Mouse (Mus musculus) thymus, adult 2 months (tissue): ENCODE data around the gene Rbfox3. TPM values are rescaled to one million over a fixed set of nuclear protein-coding genes. Genes with fewer than 3 reads are reported as not detected.

Experiments
- DNase-seq: peaks from one replicate; pipeline ENCODE4 v3.0.0; 2021
- H3K27ac ChIP-seq: fragments of 200-500 bp; 2 replicates; pipeline ENCODE4 v1.5.1; 2012; ENCODE audit warnings: low read length, control low read depth; ENCODE audit not compliant: control insufficient read depth, insufficient read depth
- H3K27me3 ChIP-seq: fragments of 200-500 bp; 2 replicates; pipeline ENCODE4 v1.6.1; 2012; ENCODE audit warnings: mild to moderate bottlenecking, low read length, moderate library complexity, mixed read lengths; ENCODE audit not compliant: control insufficient read depth, insufficient read depth
- H3K36me3 ChIP-seq: fragments of 200-500 bp; 2 replicates; pipeline ENCODE4 v1.6.1; 2012; ENCODE audit warnings: mild to moderate bottlenecking, low read length, moderate library complexity; ENCODE audit not compliant: control insufficient read depth, insufficient read depth
- H3K4me1 ChIP-seq: fragments of 200-500 bp; replicated peaks from 2 replicates; pipeline ENCODE4 v1.6.1; 2012; ENCODE audit warnings: low read length; ENCODE audit not compliant: control insufficient read depth, insufficient read depth
- H3K4me3 ChIP-seq: fragments of 200-500 bp; 2 replicates; pipeline ENCODE4 v1.5.1; 2012; ENCODE audit warnings: mild to moderate bottlenecking, low read length, control low read depth, moderate library complexity; ENCODE audit not compliant: control insufficient read depth, insufficient read depth
- CTCF ChIP-seq: fragments of 200-500 bp; IDR thresholded peaks from 2 replicates; pipeline ENCODE4 v1.5.1; 2012; ENCODE audit warnings: mild to moderate bottlenecking, control low read depth, low read length, moderate library complexity, borderline replicate concordance; ENCODE audit not compliant: control insufficient read depth, poor library complexity, insufficient read depth; ENCODE audit errors: extremely low read depth
- POLR2A ChIP-seq: fragments of 200-500 bp; IDR thresholded peaks from 2 replicates; pipeline ENCODE4 v1.6.1; 2012; ENCODE audit warnings: mild to moderate bottlenecking, low read length, control low read depth, moderate library complexity; ENCODE audit not compliant: control insufficient read depth, poor library complexity, insufficient read depth; ENCODE audit errors: extremely low read depth
- WGBS: fragments of 180-500 bp; shearing (Covaris S2); methylation state at CpG from one replicate; pipeline ENCODE4 v1.1.7; 2018; 5-methylcytosine and 5-hydroxymethylcytosine counted together
- polyA plus RNA-seq: library from polyadenylated mRNA; depleted of rRNA; stranded (reverse); fragments of >200 nt; gene quantifications from 2 replicates; pipeline ENCODE4 v1.2.3, GENCODE M21; 2012

Rbfox3 gene
- polyA plus RNA-seq, 1 experiment: 0.50 TPM

- no peak overlapping the region for H3K27ac ChIP-seq
- WGBS: 95% methylated on average over 6 of the region's 6 CpGs
- peaks cover 36% of the 10 kb centered on the region for H3K4me1 ChIP-seq
- no peak overlapping the region for H3K4me3 ChIP-seq
- TF ChIP-seq POLR2A: no peak
- no peak for TF ChIP-seq CTCF
- DNase-seq: no peak
- H3K36me3 ChIP-seq: no peaks in the 10 kb centered on the region
- no peaks in the 10 kb centered on the region for H3K27me3 ChIP-seq
These were observed 404.3 kb downstream of the Rbfox3 start for GRCm38 (mm10) chr11:118507095-118507494.

GRCm38 (mm10) chr11:118504180-118504454 is 407.3 kb downstream of the Rbfox3 start:
- Histone ChIP-seq H3K36me3 (no peaks in the 10 kb centered on the region), H3K4me3 (no peak overlapping the region), H3K27ac (no peak overlapping the region), H3K4me1 (peaks cover 29% of the 10 kb centered on the region), H3K27me3 (no peaks in the 10 kb centered on the region)
- 75% methylated on average over 5 of the region's 5 CpGs for WGBS
- no peak for DNase-seq
- TF ChIP-seq CTCF (no peak), POLR2A (no peak)

GRCm38 (mm10) chr11:118503418-118504179 is 407.8 kb downstream of the Rbfox3 start:
- DNase-seq: no peak
- TF ChIP-seq CTCF (no peak), POLR2A (no peak)
- WGBS: 27% methylated on average over 34 of the region's 34 CpGs
- Histone ChIP-seq H3K27ac (no peak overlapping the region), H3K4me3 (no peak overlapping the region), H3K4me1 (peaks cover 27% of the 10 kb centered on the region), H3K27me3 (no peaks in the 10 kb centered on the region), H3K36me3 (no peaks in the 10 kb centered on the region)

DNA sequence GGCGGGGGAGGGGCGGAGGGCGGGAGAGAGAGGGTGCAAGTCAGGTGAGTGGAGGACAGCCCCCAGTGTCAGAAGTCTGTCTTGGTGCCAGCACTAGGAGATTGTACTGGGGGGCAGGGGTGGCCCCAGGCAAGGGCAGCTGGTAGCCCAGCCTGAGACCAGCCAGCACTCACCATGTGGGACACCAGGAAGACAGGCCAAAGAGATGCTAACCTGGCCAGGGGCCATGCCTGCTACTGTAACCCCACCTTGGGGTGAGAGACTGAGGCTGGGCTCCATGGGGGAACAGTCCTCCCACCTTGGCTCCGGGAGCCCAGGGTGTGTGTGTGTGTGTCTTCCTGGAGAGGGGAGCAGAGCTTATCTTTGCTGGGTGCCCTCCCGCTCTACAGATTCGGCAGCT is 408.4 kb downstream of the Rbfox3 start:
- WGBS: 60% methylated on average over 6 of the region's 6 CpGs
- no peak for DNase-seq
- no peaks in the 10 kb centered on the region; the same call in 1 of the 2 replicates for H3K27me3 ChIP-seq
- H3K4me3 ChIP-seq: no peak overlapping the region
- H3K36me3 ChIP-seq: no peaks in the 10 kb centered on the region
- H3K27ac ChIP-seq: no peak overlapping the region
- TF ChIP-seq POLR2A (no peak), CTCF (no peak)
- H3K4me1 ChIP-seq: peaks cover 20% of the 10 kb centered on the region

DNA sequence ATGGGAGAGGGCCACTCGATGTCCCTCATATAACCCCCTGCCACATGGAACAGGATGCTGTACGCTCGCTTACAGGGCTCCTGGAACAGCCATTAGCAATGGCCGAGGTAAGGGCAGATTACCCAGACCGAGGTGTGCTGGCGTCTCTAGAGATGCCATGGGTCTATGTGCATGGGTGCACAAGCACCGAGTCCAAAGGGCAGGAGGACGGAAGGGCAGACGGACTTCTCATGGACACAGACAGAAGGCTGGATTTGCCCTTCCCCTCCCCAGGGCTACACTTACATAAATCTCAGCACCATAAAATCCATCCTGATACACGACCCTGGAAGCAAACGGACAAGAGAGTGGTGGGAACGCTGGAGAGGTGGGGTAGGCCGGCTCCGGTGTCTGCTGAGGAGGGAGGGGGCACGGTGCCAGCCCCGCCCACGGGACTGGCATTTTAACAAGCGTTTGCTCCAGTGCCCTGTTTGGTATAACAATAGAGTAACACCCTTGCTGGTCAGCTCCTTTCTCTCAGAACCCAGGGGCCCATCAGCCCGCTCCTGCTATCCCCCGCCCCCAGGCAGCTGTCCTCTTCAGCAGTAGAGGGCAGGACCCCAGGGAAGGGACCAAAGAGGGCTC is 415.2 kb downstream of the Rbfox3 start:
- H3K4me1 ChIP-seq: no peaks in the 10 kb centered on the region
- no peak for DNase-seq
- no peak overlapping the region for H3K4me3 ChIP-seq
- H3K36me3 ChIP-seq: no peaks in the 10 kb centered on the region
- WGBS: 87% methylated on average over 20 of the region's 20 CpGs
- H3K27me3 ChIP-seq: no peaks in the 10 kb centered on the region; the same call in 1 of the 2 replicates
- TF ChIP-seq POLR2A (no peak), CTCF (no peak)
- no peak overlapping the region for H3K27ac ChIP-seq

DNA sequence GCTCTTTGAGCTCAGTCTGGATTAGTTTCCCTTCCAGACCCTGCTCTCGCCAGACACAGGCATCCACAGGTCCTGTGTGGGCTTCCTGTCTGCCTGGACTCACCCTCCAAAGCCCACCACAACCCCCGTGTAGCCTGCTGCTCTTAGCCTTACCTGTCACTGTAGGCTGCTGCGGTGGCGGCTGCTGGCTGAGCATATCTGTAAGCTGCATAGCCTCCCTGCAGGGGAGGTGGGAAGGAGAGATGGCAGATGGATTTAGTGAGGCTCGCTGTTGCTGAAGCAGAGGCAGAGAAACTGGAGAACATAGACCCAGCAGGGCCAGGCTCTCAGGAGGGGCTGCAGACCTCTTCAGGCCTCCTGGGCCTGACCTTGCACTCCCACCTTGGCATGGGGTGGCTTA is 416.3 kb downstream of the Rbfox3 start:
- Histone ChIP-seq H3K27me3 (no peaks in the 10 kb centered on the region; the same call in 1 of the 2 replicates), H3K4me1 (peaks cover 4% of the 10 kb centered on the region; the same call in 1 of the 2 replicates), H3K4me3 (no peak overlapping the region), H3K36me3 (no peaks in the 10 kb centered on the region), H3K27ac (no peak overlapping the region)
- 60% methylated on average over 5 of the region's 5 CpGs for WGBS
- no peak for DNase-seq
- TF ChIP-seq POLR2A: no peak
- TF ChIP-seq CTCF: no peak

GRCm38 (mm10) chr11:118494001-118494737 is 417.2 kb downstream of the Rbfox3 start:
- no peak overlapping the region for H3K4me3 ChIP-seq
- H3K27me3 ChIP-seq: no peaks in the 10 kb centered on the region; the same call in 1 of the 2 replicates
- peaks cover 4% of the 10 kb centered on the region; the same call in 1 of the 2 replicates for H3K4me1 ChIP-seq
- TF ChIP-seq CTCF (no peak), POLR2A (no peak)
- no peaks in the 10 kb centered on the region for H3K36me3 ChIP-seq
- WGBS: 87% methylated on average over 12 of the region's 12 CpGs
- H3K27ac ChIP-seq: no peak overlapping the region
- no peak for DNase-seq
